Mouse (Mus musculus): ENCODE data around the gene Cacna1d. TPM values are rescaled to one million over a fixed set of nuclear protein-coding genes. Genes with fewer than 3 reads are reported as not detected.

The Cacna1d gene
- total and polyA plus RNA-seq, 3 experiments, result not detected

DNA sequence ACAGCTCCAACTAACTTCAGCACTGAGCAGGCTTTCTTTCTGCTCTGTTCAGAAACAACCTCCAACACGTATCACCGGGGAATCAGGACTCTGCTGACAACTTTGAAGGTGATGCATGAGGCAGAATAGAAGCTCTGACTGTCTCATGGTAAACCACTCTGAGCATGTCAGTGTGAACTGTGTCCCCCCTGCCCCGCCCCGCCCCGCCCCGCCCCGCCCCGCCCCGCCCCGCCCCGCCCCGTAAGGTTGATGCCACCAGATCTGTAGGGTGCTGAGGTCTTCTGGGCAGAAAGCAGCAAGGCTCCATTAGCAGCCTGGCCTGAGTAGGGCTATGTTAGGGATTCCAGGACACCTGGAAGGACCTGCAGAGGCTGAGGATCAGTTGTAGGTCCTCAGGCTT is 424.5 kb downstream of the Cacna1d start:
- peaks cover 0 to 4% of the 10 kb centered on the region in 2 experiments; a peak in 1 of 4 replicates for H3K4me1 ChIP-seq (ENCODE audit: control insufficient read depth in 1 of 2, insufficient read depth in 2 of 2, low read length in 2 of 2)
- no peaks in the 10 kb centered on the region for H3K79me2 ChIP-seq (ENCODE audit: control insufficient read depth, insufficient read depth, low read length, poor library complexity)
- H3K9me3 ChIP-seq (replicated peaks; ENCODE audit: insufficient read depth, low read length), result no peaks in the 10 kb centered on the region
- no peaks in the 10 kb centered on the region for H3K36me3 ChIP-seq (ENCODE audit: control insufficient read depth in 1 of 2, insufficient read depth in 2 of 2, low read length in 2 of 2)
- TF ChIP-seq MAX (IDR thresholded peaks at IDR 0.05; ENCODE audit: low read length), result no peak
- no peak for TF ChIP-seq KAT2A (conservative IDR thresholded peaks at IDR 0.05; ENCODE audit: low read depth, low read length)
- no peak for TF ChIP-seq RCOR1 (IDR thresholded peaks at IDR 0.05; ENCODE audit: low read depth, low read length)
- no peak for TF ChIP-seq POLR2AphosphoS2 (IDR thresholded peaks at IDR 0.05; ENCODE audit: low read length)
- TF ChIP-seq TCF12 (IDR thresholded peaks at IDR 0.05; ENCODE audit: low read depth, low read length), result no peak
- TF ChIP-seq GABPA (IDR thresholded peaks at IDR 0.05; ENCODE audit: low read depth, low read length), result no peak
- no peak for TF ChIP-seq POLR2A (IDR thresholded peaks at IDR 0.05; ENCODE audit: control insufficient read depth in 1 of 2, insufficient read depth in 1 of 2, low read depth in 1 of 2, low read length in 2 of 2, poor library complexity in 1 of 2)
- no peak for TF ChIP-seq CTCF (IDR thresholded peaks at IDR 0.05 in 2 of 3, conservative IDR thresholded peaks at IDR 0.05 in 1 of 3; ENCODE audit: control insufficient read depth in 1 of 3, insufficient read depth in 1 of 3, low read depth in 2 of 3, low read length in 3 of 3, poor library complexity in 1 of 3, severe bottlenecking in 1 of 3)
- no peak for TF ChIP-seq CHD1 (IDR thresholded peaks at IDR 0.05; ENCODE audit: low read depth, low read length)
- no peak for TF ChIP-seq ETS1 (IDR thresholded peaks at IDR 0.05; ENCODE audit: low read depth, low read length)
- no peak for TF ChIP-seq BHLHE40 (IDR thresholded peaks at IDR 0.05; ENCODE audit: borderline replicate concordance, low read depth, low read length)
- no peak for TF ChIP-seq E2F4 (IDR thresholded peaks at IDR 0.05; ENCODE audit: borderline replicate concordance, low read depth, low read length)
- TF ChIP-seq SIN3A (IDR thresholded peaks at IDR 0.05; ENCODE audit: low read length), result no peak
- TF ChIP-seq RAD21 (IDR thresholded peaks at IDR 0.05; ENCODE audit: low read depth, low read length), result no peak
- no peak overlapping the region for H3K4me3 ChIP-seq (ENCODE audit: control insufficient read depth in 1 of 2, insufficient read depth in 1 of 2, low read depth in 2 of 2, low read length in 2 of 2)
- no peak overlapping the region for H3K9ac ChIP-seq (ENCODE audit: control insufficient read depth, low read depth, low read length, poor library complexity, severe bottlenecking)
- no peak for DNase-seq (ENCODE audit: low read depth, low spot score)
- no peak overlapping the region for H3K27ac ChIP-seq (ENCODE audit: control insufficient read depth, low read depth, low read length)
- H3K27me3 ChIP-seq (ENCODE audit: control insufficient read depth in 1 of 2, insufficient read depth in 2 of 2, low read length in 2 of 2), result no peaks in the 10 kb centered on the region; a peak in 1 of 4 replicates

DNA sequence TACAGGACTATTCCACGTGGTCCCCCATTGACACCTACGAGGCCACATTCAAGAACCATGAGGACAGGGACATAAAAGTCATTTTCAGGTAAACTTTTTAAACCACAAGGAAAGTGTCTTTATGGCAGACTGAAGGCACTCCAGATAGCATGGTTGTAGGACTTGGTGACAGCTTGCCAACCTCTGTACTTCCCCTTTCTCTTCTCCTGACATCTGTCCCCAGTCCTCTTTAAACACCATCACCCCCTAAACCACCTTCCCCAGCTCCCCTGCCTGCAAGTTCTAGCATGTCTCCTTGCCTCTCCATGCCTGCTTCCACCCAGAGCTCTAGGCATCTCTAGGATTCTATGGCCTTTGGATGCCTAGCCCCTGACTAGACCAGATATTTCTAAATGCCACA is 426.4 kb downstream of the Cacna1d start:
- Histone ChIP-seq H3K4me1 (ENCODE audit: control insufficient read depth in 1 of 2, insufficient read depth in 2 of 2, low read length in 2 of 2) (peaks cover 0 to 4% of the 10 kb centered on the region in 2 experiments; a peak in 1 of 4 replicates), H3K9me3 (replicated peaks; ENCODE audit: insufficient read depth, low read length) (no peaks in the 10 kb centered on the region), H3K36me3 (ENCODE audit: control insufficient read depth in 1 of 2, insufficient read depth in 2 of 2, low read length in 2 of 2) (no peaks in the 10 kb centered on the region), H3K79me2 (ENCODE audit: control insufficient read depth, insufficient read depth, low read length, poor library complexity) (no peaks in the 10 kb centered on the region), H3K9ac (ENCODE audit: control insufficient read depth, low read depth, low read length, poor library complexity, severe bottlenecking) (no peak overlapping the region), H3K27me3 (ENCODE audit: control insufficient read depth in 1 of 2, insufficient read depth in 2 of 2, low read length in 2 of 2) (no peaks in the 10 kb centered on the region; a peak in 1 of 4 replicates), H3K27ac (ENCODE audit: control insufficient read depth, low read depth, low read length) (no peak overlapping the region), H3K4me3 (ENCODE audit: control insufficient read depth in 1 of 2, insufficient read depth in 1 of 2, low read depth in 2 of 2, low read length in 2 of 2) (no peak overlapping the region)
- no peak for TF ChIP-seq POLR2A (IDR thresholded peaks at IDR 0.05; ENCODE audit: control insufficient read depth in 1 of 2, insufficient read depth in 1 of 2, low read depth in 1 of 2, low read length in 2 of 2, poor library complexity in 1 of 2)
- no peak for TF ChIP-seq ELF1 (IDR thresholded peaks at IDR 0.05; ENCODE audit: low read depth, low read length)
- TF ChIP-seq HCFC1 (IDR thresholded peaks at IDR 0.05; ENCODE audit: low read depth, low read length), result no peak
- no peak for TF ChIP-seq UBTF (IDR thresholded peaks at IDR 0.05; ENCODE audit: borderline replicate concordance, insufficient read depth, low read depth, low read length)
- TF ChIP-seq MAZ (IDR thresholded peaks at IDR 0.05; ENCODE audit: low read depth, low read length), result no peak
- TF ChIP-seq POLR2AphosphoS5 (IDR thresholded peaks at IDR 0.05; ENCODE audit: borderline replicate concordance, low read depth, low read length), result no peak
- TF ChIP-seq POLR2AphosphoS2 (IDR thresholded peaks at IDR 0.05; ENCODE audit: low read length), result no peak
- no peak for TF ChIP-seq ETS1 (IDR thresholded peaks at IDR 0.05; ENCODE audit: low read depth, low read length)
- no peak for TF ChIP-seq TCF12 (IDR thresholded peaks at IDR 0.05; ENCODE audit: low read depth, low read length)
- peak; percentile 7 for DNase-seq (ENCODE audit: low read depth, low spot score)

Measured in MEL (cell line).